Mouse (Mus musculus): Measurements from ENCODE around the gene Bhlhb9. TPM values are rescaled to one million over a fixed set of nuclear protein-coding genes. Genes with fewer than 3 reads are reported as not detected.
"Not testable (repeated sequence)": the region's sequence is repeated elsewhere in the genome, so short reads cannot be mapped to it uniquely, and the experiment has no call there.

Bhlhb9 gene
- 48.6 and 59.2 TPM in 2 replicates for polyA plus RNA-seq (2014; fragmentation: Nextera tagmentation; extraction: Ambion mirVana)

DNA sequence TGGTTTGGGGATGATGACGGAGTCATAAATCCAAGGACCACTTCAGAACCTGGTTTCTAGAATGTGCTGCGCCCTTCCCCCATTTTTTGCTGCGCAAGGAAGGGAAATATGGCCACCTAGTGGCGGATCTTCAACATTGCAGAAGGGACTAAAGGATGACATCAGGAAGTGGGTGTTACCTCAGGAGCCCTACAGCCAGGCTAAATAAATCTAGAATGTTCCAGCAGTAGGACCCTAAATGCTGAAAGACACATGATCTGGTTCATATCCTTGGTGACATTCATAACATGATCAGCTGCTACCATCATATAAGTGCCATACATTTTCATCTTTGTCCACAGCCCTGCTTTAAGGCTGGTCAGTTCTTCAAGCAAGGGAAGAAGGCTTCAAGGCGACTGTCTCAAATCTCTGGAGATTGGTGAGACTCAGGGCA, at the start of gene Bhlhb9:
Bhlhb9 (plus strand) TSS at position 383 of the 433 bp plus-strand sequence.
- peak; percentile 62 for DNase-seq (ENCODE audit: low spot score)
- peaks cover 24% of the 10 kb centered on the region for H3K36me3 ChIP-seq (ENCODE audit: control insufficient read depth, insufficient read depth, low read length)
- peak; percentile 17; the same call in 1 of the 2 replicates for ATAC-seq (ENCODE audit: low read depth)
- peak within 1 kb of the TSS; percentile 63 for H3K9ac ChIP-seq (ENCODE audit: low read depth, low read length)
- peak within 1 kb of the TSS; percentile 56 for H3K4me2 ChIP-seq (ENCODE audit: low read depth, low read length)
- H3K27me3 ChIP-seq (replicated peaks; ENCODE audit: control insufficient read depth, insufficient read depth, low read length); H3K9me3 ChIP-seq (ENCODE audit: control insufficient read depth, low read length); H3K27ac ChIP-seq (replicated peaks; ENCODE audit: low read depth, low read length); H3K4me1 ChIP-seq (ENCODE audit: control insufficient read depth, insufficient read depth, low read length): not testable (repeated sequence)
- H3K4me3 ChIP-seq (ENCODE audit: low read depth, low read length) = peak within 1 kb of the TSS; percentile 53
- 14% methylated on average over 3 of the region's 5 CpGs for WGBS

DNA sequence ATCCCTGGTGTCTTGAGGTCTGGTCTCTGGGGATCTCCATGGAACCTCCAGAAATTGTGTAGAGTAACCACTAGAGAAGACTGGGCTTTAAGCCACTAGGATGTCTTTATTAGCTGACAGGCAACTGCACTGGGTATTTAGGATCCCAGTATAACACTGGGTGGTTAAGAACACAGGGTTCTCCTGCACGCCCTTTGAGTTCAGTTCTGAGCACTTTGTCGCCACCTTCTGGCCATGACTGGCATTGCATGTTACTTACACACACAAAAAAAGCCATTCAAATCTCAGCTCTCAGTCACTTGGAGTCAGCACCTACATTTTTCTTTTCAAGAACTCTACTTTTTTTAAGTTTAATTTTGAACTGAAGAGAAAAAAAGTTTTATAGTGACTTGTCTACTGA, 44.6 kb upstream of the Bhlhb9 start:
- 0% methylated on average over 2 of the region's 2 CpGs for WGBS
- H3K36me3 ChIP-seq (ENCODE audit: control insufficient read depth, insufficient read depth, low read length) = no peaks in the 10 kb centered on the region
- no peaks in the 10 kb centered on the region for H3K9me3 ChIP-seq (ENCODE audit: control insufficient read depth, low read length)
- ATAC-seq (ENCODE audit: low read depth) (0 out of 2 replicates have a peak, but pooled peaks have one; percentile 37), DNase-seq (ENCODE audit: low spot score) (peak; percentile 59)
- H3K27me3 ChIP-seq (replicated peaks; ENCODE audit: control insufficient read depth, insufficient read depth, low read length) = no peaks in the 10 kb centered on the region
- no peak overlapping the region for H3K9ac ChIP-seq (ENCODE audit: low read depth, low read length)
- H3K4me2 ChIP-seq (ENCODE audit: low read depth, low read length) = no peak overlapping the region
- H3K4me3 ChIP-seq (ENCODE audit: low read depth, low read length) = no peak overlapping the region
- no peaks in the 10 kb centered on the region for H3K4me1 ChIP-seq (ENCODE audit: control insufficient read depth, insufficient read depth, low read length)
- no peak overlapping the region for H3K27ac ChIP-seq (replicated peaks; ENCODE audit: low read depth, low read length)

DNA sequence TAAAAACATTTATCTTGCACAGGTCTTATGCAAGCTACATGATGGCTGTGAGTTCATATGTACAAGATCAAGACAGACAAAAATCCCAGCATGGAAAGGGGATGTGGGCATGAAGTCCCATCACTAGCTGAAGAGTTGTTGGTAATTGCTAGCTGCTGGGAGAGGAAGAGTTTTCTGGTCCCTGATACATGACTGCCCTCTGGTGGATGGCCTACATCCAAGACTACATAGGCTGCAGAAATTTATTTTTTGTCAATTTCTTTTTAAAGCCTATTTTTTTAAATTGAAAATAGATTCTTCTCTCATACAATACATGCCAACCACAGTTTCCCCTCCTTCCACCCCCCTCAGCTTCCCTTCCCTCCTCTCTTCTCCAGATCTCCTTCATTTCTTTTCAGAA, 35.7 kb upstream of the Bhlhb9 start:
- no peaks in the 10 kb centered on the region for H3K4me1 ChIP-seq (ENCODE audit: control insufficient read depth, insufficient read depth, low read length)
- H3K4me2 ChIP-seq (ENCODE audit: low read depth, low read length) = no peak overlapping the region

DNA sequence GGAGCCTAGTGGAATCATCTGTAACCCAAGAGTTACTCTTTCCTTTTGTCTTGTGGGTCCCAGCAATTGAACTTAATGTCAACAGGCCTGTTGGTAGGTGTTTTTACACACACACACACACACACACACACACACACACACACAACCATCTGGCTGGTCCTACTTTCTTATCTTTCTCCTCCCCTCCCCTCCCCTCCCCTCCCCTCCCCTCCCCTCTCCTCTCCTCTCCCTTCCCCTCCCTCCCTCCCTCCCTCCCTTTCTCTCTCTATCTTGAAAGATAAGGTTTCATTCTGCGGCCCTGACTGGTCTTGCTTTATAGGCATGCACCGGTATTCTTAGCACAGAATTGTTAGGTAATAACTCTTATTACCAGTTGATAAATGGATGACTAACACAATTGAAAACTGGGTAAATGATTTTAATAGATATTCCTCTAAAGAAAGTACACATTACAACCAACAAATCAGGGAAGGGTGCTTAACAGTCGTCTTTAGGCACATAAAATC, 29.3 kb upstream of the Bhlhb9 start:
- Histone ChIP-seq H3K4me3 (ENCODE audit: low read depth, low read length) (no peak overlapping the region), H3K36me3 (ENCODE audit: control insufficient read depth, insufficient read depth, low read length) (no peaks in the 10 kb centered on the region), H3K27ac (replicated peaks; ENCODE audit: low read depth, low read length) (no peak overlapping the region), H3K9me3 (ENCODE audit: control insufficient read depth, low read length) (no peaks in the 10 kb centered on the region), H3K4me1 (ENCODE audit: control insufficient read depth, insufficient read depth, low read length) (no peaks in the 10 kb centered on the region), H3K27me3 (replicated peaks; ENCODE audit: control insufficient read depth, insufficient read depth, low read length) (no peaks in the 10 kb centered on the region), H3K4me2 (ENCODE audit: low read depth, low read length) (no peak overlapping the region), H3K9ac (ENCODE audit: low read depth, low read length) (no peak overlapping the region)
- WGBS = 60% methylated on average over 3 of the region's 3 CpGs
- no peak for ATAC-seq (ENCODE audit: low read depth)
- no peak for DNase-seq (ENCODE audit: low spot score)

More for the DNA sequence above, 35.7 kb upstream of the Bhlhb9 start:
- Histone ChIP-seq H3K27ac (replicated peaks; ENCODE audit: low read depth, low read length) (no peak overlapping the region), H3K9me3 (ENCODE audit: control insufficient read depth, low read length) (no peaks in the 10 kb centered on the region), H3K36me3 (ENCODE audit: control insufficient read depth, insufficient read depth, low read length) (0 out of 2 replicates have a peak, but pooled peaks cover 15% of the 10 kb centered on the region), H3K27me3 (replicated peaks; ENCODE audit: control insufficient read depth, insufficient read depth, low read length) (no peaks in the 10 kb centered on the region), H3K9ac (ENCODE audit: low read depth, low read length) (no peak overlapping the region), H3K4me3 (ENCODE audit: low read depth, low read length) (no peak overlapping the region)
- DNase-seq (ENCODE audit: low spot score) (peak; percentile 44), ATAC-seq (ENCODE audit: low read depth) (no peak)

- Histone ChIP-seq H3K4me3 (ENCODE audit: low read depth, low read length) (no peak overlapping the region), H3K27me3 (replicated peaks; ENCODE audit: control insufficient read depth, insufficient read depth, low read length) (no peaks in the 10 kb centered on the region), H3K27ac (replicated peaks; ENCODE audit: low read depth, low read length) (no peak overlapping the region), H3K4me1 (ENCODE audit: control insufficient read depth, insufficient read depth, low read length) (no peaks in the 10 kb centered on the region), H3K36me3 (ENCODE audit: control insufficient read depth, insufficient read depth, low read length) (no peaks in the 10 kb centered on the region), H3K9me3 (ENCODE audit: control insufficient read depth, low read length) (no peaks in the 10 kb centered on the region), H3K4me2 (ENCODE audit: low read depth, low read length) (no peak overlapping the region), H3K9ac (ENCODE audit: low read depth, low read length) (no peak overlapping the region)
- no peak for DNase-seq (ENCODE audit: low spot score)
- 79% methylated on average over 2 of the region's 2 CpGs for WGBS
- ATAC-seq (ENCODE audit: low read depth) = no peak
Observed at GRCm38 (mm10) chrX:135768565-135768964, 28.8 kb upstream of the Bhlhb9 start.

DNA sequence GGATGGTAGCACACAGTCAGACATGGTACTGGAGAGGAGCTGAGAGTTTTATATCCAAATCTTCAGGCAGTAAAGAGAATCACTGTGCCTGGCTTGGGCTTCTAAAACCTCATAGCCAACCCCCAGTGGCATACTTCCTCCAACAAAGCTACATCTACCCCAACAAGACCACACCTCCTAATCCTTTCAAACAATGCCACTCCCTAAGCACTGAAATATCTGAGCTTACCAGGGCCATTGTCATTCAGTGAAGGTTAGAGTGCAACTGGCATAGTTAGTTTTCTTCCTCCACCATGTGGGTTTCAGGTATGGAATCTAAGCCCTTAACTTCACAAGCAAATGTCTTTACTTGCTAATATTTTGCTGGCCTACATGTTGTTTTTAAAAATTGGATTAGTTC, 5.9 kb upstream of the Bhlhb9 start:
- Histone ChIP-seq H3K4me3 (ENCODE audit: low read depth, low read length) (no peak overlapping the region), H3K36me3 (ENCODE audit: control insufficient read depth, insufficient read depth, low read length) (no peaks in the 10 kb centered on the region), H3K4me2 (ENCODE audit: low read depth, low read length) (no peak overlapping the region), H3K27ac (replicated peaks; ENCODE audit: low read depth, low read length) (0 out of 2 replicates have a peak overlapping the region, but pooled peaks have one; percentile 52), H3K4me1 (ENCODE audit: control insufficient read depth, insufficient read depth, low read length) (no peaks in the 10 kb centered on the region), H3K9me3 (ENCODE audit: control insufficient read depth, low read length) (no peaks in the 10 kb centered on the region), H3K27me3 (replicated peaks; ENCODE audit: control insufficient read depth, insufficient read depth, low read length) (no peaks in the 10 kb centered on the region), H3K9ac (ENCODE audit: low read depth, low read length) (no peak overlapping the region)
- DNase-seq (ENCODE audit: low spot score) (no peak), ATAC-seq (ENCODE audit: low read depth) (no peak)

GRCm38 (mm10) chrX:135792326-135792725, 5.1 kb upstream of the Bhlhb9 start:
- peak; percentile 21; the same call in 1 of the 2 replicates for ATAC-seq (ENCODE audit: low read depth)
- peak overlapping the region; percentile 81 for H3K27ac ChIP-seq (replicated peaks; ENCODE audit: low read depth, low read length)

GRCm38 (mm10) chrX:135795591-135796304, 1.6 kb upstream of the Bhlhb9 start:
- H3K9me3 ChIP-seq (ENCODE audit: control insufficient read depth, low read length) = not testable (repeated sequence)
- peak overlapping the region; percentile 33; the same call in 1 of the 2 replicates for H3K27ac ChIP-seq (replicated peaks; ENCODE audit: low read depth, low read length)

More at GRCm38 (mm10) chrX:135792326-135792725, 5.1 kb upstream of the Bhlhb9 start:
- H3K9me3 ChIP-seq (ENCODE audit: control insufficient read depth, low read length) = no peaks in the 10 kb centered on the region
- DNase-seq (ENCODE audit: low spot score) = peak; percentile 76
- H3K27me3 ChIP-seq (replicated peaks; ENCODE audit: control insufficient read depth, insufficient read depth, low read length) = no peaks in the 10 kb centered on the region
- no peaks in the 10 kb centered on the region for H3K36me3 ChIP-seq (ENCODE audit: control insufficient read depth, insufficient read depth, low read length)
- no peak overlapping the region for H3K4me3 ChIP-seq (ENCODE audit: low read depth, low read length)
- WGBS = 55% methylated on average over 6 of the region's 6 CpGs
- H3K4me2 ChIP-seq (ENCODE audit: low read depth, low read length) = no peak overlapping the region
- no peaks in the 10 kb centered on the region for H3K4me1 ChIP-seq (ENCODE audit: control insufficient read depth, insufficient read depth, low read length)
- H3K9ac ChIP-seq (ENCODE audit: low read depth, low read length) = no peak overlapping the region

More at GRCm38 (mm10) chrX:135795591-135796304, 1.6 kb upstream of the Bhlhb9 start:
- Histone ChIP-seq H3K9ac (ENCODE audit: low read depth, low read length) (peak overlapping the region; percentile 63), H3K4me3 (ENCODE audit: low read depth, low read length) (peak overlapping the region; percentile 53), H3K4me2 (ENCODE audit: low read depth, low read length) (peak overlapping the region; percentile 56), H3K36me3 (ENCODE audit: control insufficient read depth, insufficient read depth, low read length) (peaks cover 20% of the 10 kb centered on the region)
- H3K27me3 ChIP-seq (replicated peaks; ENCODE audit: control insufficient read depth, insufficient read depth, low read length); H3K4me1 ChIP-seq (ENCODE audit: control insufficient read depth, insufficient read depth, low read length): not testable (repeated sequence)
- WGBS = 25% methylated on average over 8 of the region's 27 CpGs
- peak; percentile 84 for DNase-seq (ENCODE audit: low spot score)
- ATAC-seq (ENCODE audit: low read depth) = peak; percentile 92

All from embryonic facial prominence, embryonic 14.5 days (tissue).